ENCODE assay signal across 8 mouse cellular contexts in genomic region chr14:115092510-115092909, GRCm38 (mm10). TPM values are rescaled to one million over a fixed set of nuclear protein-coding genes. Genes with fewer than 3 reads are reported as not detected.
A peak's percentile ranks its signal among the peaks of the same experiment; 100 is the strongest.
DNase-seq lines count a peak whose midpoint lies in the region; ATAC-seq and TF ChIP-seq lines count a peak whose summit lies in the region.

No protein-coding gene starts in this region.

- peaks cover 4% of the 10 kb centered on the region for H3K4me1 ChIP-seq in spleen, adult 2 months (ENCODE audit: control insufficient read depth, insufficient read depth, insufficient read length)
- H3K4me1 ChIP-seq in hindbrain, postnatal 0 days (ENCODE audit: insufficient read depth, low read length): no peaks in the 10 kb centered on the region; the same call in 1 of the 2 replicates
- H3K4me1 ChIP-seq in lung, postnatal 0 days (ENCODE audit: insufficient read depth, low read depth, low read length): no peaks in the 10 kb centered on the region

- H3K4me2 ChIP-seq in hindbrain, postnatal 0 days (ENCODE audit: low read depth, low read length): peak overlapping the region; percentile 96
- peak overlapping the region; percentile 78 for H3K4me2 ChIP-seq in lung, postnatal 0 days (replicated peaks; ENCODE audit: low read depth, low read length)

- peaks cover 12% of the 10 kb centered on the region for H3K27me3 ChIP-seq in spleen, adult 2 months (ENCODE audit: control insufficient read depth, insufficient read depth, low read length)
- H3K27me3 ChIP-seq in hindbrain, postnatal 0 days (ENCODE audit: insufficient read depth, low read length): peaks cover 5% of the 10 kb centered on the region; the same call in 1 of the 2 replicates
- H3K27me3 ChIP-seq in lung, postnatal 0 days (replicated peaks; ENCODE audit: insufficient read depth, low read length): peaks cover 18% of the 10 kb centered on the region; the same call in 1 of the 2 replicates

- peak overlapping the region; percentile 51; the same call in 1 of the 2 replicates for H3K4me3 ChIP-seq in spleen, adult 2 months (ENCODE audit: extremely low read depth, insufficient read depth, insufficient read length)
- peak overlapping the region; percentile 68 for H3K4me3 ChIP-seq in hindbrain, postnatal 0 days (ENCODE audit: low read length)
- peak overlapping the region; percentile 39 for H3K4me3 ChIP-seq in lung, postnatal 0 days (ENCODE audit: low read depth, low read length)

- no peak for TF ChIP-seq CTCF in spleen, adult 2 months (IDR thresholded peaks at IDR 0.05; ENCODE audit: extremely low read depth, insufficient read depth, insufficient read length, insufficient replicate concordance)
- TF ChIP-seq CTCF in hindbrain, postnatal 0 days (IDR thresholded peaks at IDR 0.05; ENCODE audit: low read depth): no peak
- TF ChIP-seq CTCF in lung, postnatal 0 days (IDR thresholded peaks at IDR 0.05): no peak

- peak; percentile 10 for DNase-seq in adrenal gland, postnatal 10 days
- no peak for DNase-seq in adrenal gland, postnatal 25 days
- DNase-seq in spleen, adult 2 months (ENCODE audit: low read depth in 1 of 2, low spot score in 2 of 2): peak in 1 of 2 experiments; percentile 3
- no peak for DNase-seq in spleen, adult 12 weeks (ENCODE audit: low spot score)
- DNase-seq in hindbrain, postnatal 0 days (ENCODE audit: low spot score): peak; percentile 26
- DNase-seq in lung, postnatal 0 days (ENCODE audit: low spot score): peak; percentile 9
- DNase-seq in yolk sac, embryonic 10.5 days (ENCODE audit: low spot score): peak; percentile 16
- no peak for DNase-seq in spleen, postnatal 36 days (ENCODE audit: low spot score in 2 of 2)

- TF ChIP-seq EP300 in lung, postnatal 0 days (IDR thresholded peaks at IDR 0.05): no peak

- no peak for TF ChIP-seq POLR2A in spleen, adult 2 months (IDR thresholded peaks at IDR 0.05; ENCODE audit: low read depth, low read length)

- ATAC-seq in hindbrain, postnatal 0 days: peak; percentile 68
- peak; percentile 31 for ATAC-seq in lung, postnatal 0 days

- no peaks in the 10 kb centered on the region for H3K36me3 ChIP-seq in spleen, adult 2 months (ENCODE audit: control insufficient read depth, insufficient read depth, low read length)
- H3K36me3 ChIP-seq in hindbrain, postnatal 0 days (ENCODE audit: insufficient read depth, low read length): no peaks in the 10 kb centered on the region
- no peaks in the 10 kb centered on the region for H3K36me3 ChIP-seq in lung, postnatal 0 days (ENCODE audit: insufficient read depth, low read length)

- WGBS in spleen, adult 2 months: 4% methylated on average over 33 of the region's 33 CpGs
- under 1% methylated on average over 32 of the region's 33 CpGs for WGBS in hindbrain, postnatal 0 days
- 3% methylated on average over 31 of the region's 33 CpGs for WGBS in lung, postnatal 0 days

- H3K27ac ChIP-seq in spleen, adult 2 months (ENCODE audit: insufficient read depth, low read length): no peak overlapping the region
- H3K27ac ChIP-seq in hindbrain, postnatal 0 days: no peak overlapping the region
- H3K27ac ChIP-seq in lung, postnatal 0 days (ENCODE audit: low read length): no peak overlapping the region

- no peaks in the 10 kb centered on the region for H3K9me3 ChIP-seq in hindbrain, postnatal 0 days (ENCODE audit: low read length)
- no peaks in the 10 kb centered on the region for H3K9me3 ChIP-seq in lung, postnatal 0 days (ENCODE audit: low read length)

- peak overlapping the region; percentile 61 for H3K9ac ChIP-seq in hindbrain, postnatal 0 days (replicated peaks; ENCODE audit: low read length)
- no peak overlapping the region for H3K9ac ChIP-seq in lung, postnatal 0 days (replicated peaks; ENCODE audit: low read depth)

RNA-seq across cellular contexts. Expression of gene Gpc5, which starts 0.5 kb away (rescaled TPM):
- total RNA-seq in adrenal gland, postnatal 10 days (2021): under 1 TPM; 0.24 to 0.27 TPM
- 4.8 and 5.1 TPM in 2 replicates for total RNA-seq in adrenal gland, postnatal 25 days (2021)
- not detected in 2 replicates for polyA plus RNA-seq in spleen, adult 2 months (2012; rRNA removed)
- total RNA-seq in hindbrain, postnatal 0 days (2014; rRNA removed): 22.9 and 25.6 TPM in 2 replicates
- 17.4 and 17.9 TPM in 2 replicates for polyA plus RNA-seq in hindbrain, postnatal 0 days (2015; fragmentation: Nextera tagmentation; extraction: Ambion mirVana)
- polyA plus RNA-seq in lung, postnatal 0 days (2015; fragmentation: Nextera tagmentation; extraction: Ambion mirVana): 0.08 and 0.16 TPM in 2 replicates

Comparison
In these comparisons a context has a peak if more than half of its experiments do, and no peak if none do; other contexts are left out.
1. DNase-seq: peak in adrenal gland, postnatal 10 days (single experiment), hindbrain, postnatal 0 days (single experiment), lung, postnatal 0 days (single experiment) and yolk sac, embryonic 10.5 days (single experiment); none in adrenal gland, postnatal 25 days (single experiment), spleen, adult 12 weeks (single experiment) and spleen, postnatal 36 days (0 of 2).
2. Peak in every context shown above with its lines, with median percentiles within 50 percentile points of each other: H3K4me3 ChIP-seq.